Mouse (Mus musculus) left cerebral cortex, adult 18-20 months (tissue): ENCODE data around the gene Elovl2. TPM values are rescaled to one million over a fixed set of nuclear protein-coding genes. Genes with fewer than 3 reads are reported as not detected.
A peak's percentile ranks its signal among the peaks of the same experiment; 100 is the strongest.
"Not testable (repeated sequence)": the region's sequence is repeated elsewhere in the genome, so short reads cannot be mapped to it uniquely, and the experiment has no call there.

Source experiments
- DNase-seq, 2 experiments: peaks; one replicate each; pipeline ENCODE4 v3.0.0; 2021 to 2022; ENCODE audit warnings: low spot score in 2 of 2, mixed read lengths in 1 of 2
- total RNA-seq, 2 experiments: library from RNA; stranded (reverse); gene quantifications; 2 replicates each; pipeline ENCODE4 v1.2.3; 2021

The Elovl2 gene
- total RNA-seq, 2 experiments from 2014 or later = 14.6 to 15.3 TPM

DNA sequence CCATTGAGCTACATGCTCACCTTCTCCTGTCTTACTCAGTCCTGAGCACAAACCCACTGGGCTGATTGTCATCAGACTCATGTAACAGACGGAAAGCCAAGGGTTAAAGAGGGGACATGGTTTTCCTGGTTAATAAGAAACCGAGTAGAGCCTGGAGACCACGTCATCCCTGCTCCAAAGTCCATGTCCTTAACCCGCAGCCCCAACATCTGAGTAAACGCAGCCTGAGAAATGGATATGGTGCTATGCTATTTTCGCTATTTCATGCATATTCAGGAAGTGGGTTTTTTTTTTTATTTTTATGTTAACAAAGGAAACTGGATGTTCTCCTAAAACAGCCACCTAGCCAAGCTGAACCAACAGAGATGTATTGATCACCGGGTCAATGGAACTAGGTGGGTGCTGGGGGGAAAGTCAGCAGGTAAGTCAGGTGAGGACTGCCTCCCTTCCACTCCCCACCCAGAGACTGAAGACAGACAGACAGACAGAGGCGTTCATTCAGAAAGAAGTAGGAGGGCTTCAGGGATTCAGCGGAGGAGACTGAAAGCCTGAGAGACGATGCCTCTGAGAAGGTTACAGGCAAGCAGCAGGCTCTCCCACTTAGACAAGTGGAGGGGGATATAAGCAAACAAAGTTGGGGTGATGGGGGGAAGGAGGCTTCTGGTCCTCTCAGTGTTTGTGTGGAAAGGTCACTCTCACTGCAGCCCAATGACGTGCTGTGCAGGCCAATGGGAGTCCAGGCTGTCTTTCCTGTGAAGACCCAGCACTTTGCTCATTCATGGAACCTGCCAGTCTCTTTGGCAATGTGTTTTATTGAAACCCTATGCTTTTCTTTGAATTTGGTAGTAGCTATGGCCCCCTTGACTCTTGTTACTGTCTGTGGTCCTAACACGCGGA lies 15.9 kb upstream of the Elovl2 start:
- no peak for DNase-seq

DNA sequence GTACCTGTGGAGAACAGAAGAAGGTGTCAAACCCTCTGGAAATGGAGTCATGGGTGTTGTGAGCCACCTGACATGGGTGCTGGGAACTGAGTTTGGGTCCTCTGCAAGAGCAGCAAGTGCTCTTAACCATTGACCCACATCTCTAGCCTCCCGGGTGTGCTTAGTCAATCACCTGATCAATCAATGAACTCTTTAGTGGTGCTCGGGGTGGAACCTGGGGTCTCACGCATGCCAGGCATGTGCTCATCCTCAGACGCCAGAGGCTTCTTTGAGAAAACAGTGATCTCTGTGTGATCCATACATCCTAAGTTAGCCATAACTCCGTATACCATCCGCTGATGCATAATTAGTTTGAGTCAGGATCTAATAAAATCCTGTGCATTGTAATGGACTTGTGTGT lies 15.0 kb upstream of the Elovl2 start:
- DNase-seq = no peak

DNA sequence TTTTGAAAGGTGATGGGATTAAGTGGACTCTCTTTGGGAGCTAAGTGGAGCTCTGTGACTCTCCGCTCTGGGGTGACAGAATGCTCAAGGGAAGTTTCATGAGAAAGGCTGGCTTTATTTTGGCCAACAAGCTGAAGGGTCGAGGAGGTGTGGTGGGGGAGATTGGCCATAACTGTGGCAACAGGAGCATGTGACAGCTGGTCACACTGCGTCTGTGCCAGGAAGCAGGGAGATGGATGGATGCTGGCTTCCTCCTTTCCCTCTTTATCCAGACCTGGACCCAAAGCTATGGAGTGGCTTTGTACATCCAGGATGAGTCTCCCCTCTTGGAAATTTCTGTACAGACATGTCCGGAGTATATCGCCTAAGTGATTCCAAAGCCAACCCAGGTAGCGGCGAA lies 13.0 kb upstream of the Elovl2 start:
- DNase-seq = no peak

DNA sequence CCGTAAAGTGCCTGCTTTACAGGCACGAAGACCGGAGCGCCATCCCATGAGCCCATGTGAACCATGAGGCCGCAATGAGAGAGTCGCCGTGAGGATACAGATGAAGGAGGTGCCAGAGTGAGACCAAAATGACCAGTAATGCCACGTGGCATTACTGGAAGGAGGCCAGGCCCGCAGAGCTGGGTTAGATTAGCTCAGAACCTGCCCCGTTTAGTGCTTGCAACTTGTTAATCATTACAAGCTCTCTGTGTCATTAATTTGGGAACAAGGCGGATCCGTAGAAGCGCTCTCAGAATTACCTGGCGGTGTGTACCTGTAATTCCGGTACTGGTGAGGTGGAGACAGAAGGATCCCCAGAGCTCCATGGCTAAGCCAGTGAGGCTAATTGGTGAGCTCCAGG lies 12.0 kb upstream of the Elovl2 start:
- DNase-seq = no peak

DNA sequence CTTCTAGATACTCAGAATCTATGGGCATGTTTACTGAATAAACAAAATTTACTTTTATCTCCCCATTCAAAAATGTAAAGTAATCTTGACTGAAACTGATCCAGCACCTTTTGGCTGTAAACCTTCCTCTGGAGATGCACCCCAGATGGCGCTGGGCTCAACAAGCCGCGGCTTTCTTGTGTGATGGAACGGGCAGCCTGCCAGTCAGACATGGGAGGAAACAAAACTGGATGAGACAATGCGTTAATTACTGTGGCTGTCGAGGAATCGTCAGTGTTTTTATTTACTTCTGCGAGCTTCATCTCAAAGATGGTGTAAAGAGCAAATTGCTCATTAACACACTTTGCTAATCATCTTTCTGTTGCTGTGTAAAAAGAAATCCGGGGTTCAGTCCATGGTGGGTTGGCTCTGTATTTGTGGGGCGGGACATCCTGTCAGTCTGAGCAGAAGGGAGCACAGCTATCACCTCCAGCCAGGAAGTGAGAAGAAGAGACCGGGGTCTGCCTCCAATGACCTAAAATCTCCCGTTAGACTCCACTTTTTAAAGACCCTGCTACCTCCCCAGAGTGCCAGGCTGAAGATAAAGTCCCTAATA lies 11.3 kb upstream of the Elovl2 start:
- DNase-seq = peak; percentile 37 to 38

DNA sequence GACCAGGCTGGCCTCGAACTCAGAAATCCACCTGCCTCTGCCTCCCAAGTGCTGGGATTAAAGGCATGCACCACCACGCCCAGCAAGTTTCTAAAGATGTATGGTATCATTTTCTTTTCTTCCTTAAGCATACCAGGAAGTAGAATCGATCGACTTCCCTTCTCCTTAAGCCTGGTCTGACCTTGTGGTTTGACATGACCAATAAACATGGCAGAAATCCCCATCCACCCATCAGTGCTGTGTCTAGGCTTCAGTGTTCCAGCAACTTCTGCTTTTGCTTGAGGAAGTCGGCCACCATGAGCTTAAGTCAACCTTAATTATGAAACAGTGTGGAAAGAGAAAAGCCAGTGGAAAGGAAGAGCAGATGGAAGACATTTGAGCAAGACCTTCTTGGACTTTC lies 10.1 kb upstream of the Elovl2 start:
- no peak for DNase-seq

DNA sequence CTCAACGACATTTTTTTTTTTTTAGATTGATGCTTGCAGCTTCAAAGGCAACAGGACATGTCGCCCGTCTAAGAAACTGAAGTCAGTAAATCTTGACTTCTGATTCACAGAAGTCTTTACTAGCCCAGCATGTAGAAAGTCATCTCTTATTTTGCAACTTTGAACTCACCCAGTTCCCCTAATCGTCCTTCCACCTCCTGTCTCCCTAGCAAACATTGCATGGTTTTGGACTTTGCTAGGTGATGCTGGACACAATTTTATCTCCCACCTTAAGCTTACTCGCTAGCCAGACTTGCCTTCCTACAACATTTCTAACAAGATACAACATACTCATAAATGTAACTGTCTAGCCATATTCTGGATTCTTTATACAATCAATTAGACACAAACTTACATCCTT lies 7.9 kb upstream of the Elovl2 start:
- no peak for DNase-seq

DNA sequence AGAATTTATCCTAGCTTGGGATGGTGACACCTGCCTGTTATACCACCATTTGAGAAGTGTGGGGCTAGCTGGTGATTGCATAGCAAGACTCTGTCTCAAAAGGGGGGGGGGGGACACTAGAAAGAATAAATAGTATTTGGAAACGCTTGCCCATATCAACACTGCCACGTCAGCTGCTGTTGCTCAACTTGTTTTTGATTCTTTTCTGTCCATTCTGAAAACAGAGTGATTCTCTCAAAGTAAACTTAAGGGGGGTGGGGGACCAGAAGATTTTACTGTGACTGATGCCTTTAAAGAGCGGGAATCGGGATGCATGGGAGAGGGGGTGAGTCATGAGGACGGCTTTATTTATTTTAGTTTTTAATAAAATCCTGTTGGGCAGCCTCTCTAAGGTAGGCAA lies 6.3 kb upstream of the Elovl2 start:
- DNase-seq = no peak

DNA sequence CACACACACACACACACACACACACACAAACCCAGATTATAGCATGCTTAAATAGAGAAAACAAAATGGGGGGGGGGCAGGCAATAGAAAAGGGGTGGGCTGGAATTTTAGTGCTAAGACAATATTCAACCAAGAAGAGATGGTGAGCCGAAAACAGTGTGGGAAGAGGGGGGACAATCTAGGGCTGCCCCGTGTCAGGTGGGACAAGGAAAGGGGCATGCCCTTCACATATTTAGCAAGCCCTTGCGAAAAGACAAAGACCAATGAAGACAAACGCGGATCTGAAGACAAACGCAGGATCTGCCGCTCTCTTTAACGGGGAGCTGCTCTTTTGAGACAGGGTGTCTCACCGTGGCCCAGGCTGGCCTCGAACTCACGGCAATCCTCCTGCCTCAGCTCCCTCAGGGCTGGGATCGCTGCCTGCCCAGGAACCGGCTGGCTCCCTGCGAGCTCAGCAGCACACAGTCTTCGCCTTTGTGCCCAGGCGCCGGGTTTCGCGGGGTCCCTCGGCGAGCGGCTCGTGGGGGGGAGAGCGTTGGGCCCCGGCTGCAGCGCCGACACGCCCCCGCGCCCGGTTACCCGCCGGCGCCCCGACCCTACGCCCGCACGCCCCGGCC lies 410 bp downstream of the Elovl2 start:
- peak in 1 of 2 experiments; percentile 30 for DNase-seq

DNA sequence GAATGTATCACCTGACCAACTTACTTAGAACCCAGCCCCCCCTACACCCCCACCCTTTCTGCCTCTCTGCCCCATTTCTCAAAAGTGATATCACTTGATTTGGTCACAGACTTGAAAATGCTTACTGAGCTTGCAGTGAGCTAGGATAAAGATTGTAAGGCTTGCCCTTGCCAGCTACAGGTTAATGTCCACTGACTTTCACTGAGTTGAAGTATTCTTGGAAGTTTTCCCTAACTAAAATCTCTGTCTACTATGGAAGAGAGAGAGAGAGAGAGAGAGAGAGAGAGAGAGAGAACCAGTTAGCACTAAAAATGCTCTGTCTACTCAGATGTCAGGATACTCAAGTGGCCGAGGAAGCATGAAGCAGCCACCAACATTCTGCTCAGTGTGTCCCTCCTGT lies 1.1 kb downstream of the Elovl2 start:
- DNase-seq = no peak

DNA sequence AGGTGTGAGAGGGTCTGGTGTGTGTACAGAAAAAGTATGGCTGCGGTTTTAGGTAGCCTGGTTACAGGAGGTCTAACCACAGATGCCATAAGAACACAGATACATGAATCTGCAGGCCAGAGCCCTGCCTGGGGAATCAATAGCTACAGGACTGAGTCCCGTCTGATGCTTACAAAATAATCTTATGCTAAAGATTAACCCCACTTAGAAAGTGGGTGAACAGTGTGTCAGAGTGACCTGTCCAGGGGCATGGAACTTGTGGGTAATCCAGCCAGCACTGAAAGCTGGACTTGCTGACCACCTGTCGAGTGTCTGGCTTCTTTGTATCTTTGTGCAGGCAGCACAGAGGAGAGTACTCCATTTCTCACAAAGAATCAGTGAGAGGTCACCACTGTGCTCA lies 4.0 kb downstream of the Elovl2 start:
- no peak for DNase-seq

DNA sequence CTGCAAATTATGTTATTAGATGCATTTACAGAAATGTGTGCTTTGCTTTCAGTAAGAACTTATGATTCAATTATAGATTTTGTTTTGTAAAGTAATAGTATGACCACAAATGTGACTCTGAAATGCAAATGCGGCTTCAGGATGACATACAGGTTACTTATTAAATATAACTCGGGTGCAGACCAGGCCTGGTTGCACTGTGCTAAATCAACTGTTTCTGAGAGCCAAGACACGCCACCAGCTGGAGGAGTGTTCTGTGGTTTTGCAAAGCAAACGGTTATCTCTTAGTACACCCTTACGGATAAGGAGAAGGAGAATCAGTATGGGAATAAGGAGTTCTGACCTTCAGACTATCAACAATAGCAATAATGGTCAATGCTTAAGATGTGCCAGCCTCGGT lies 4.5 kb downstream of the Elovl2 start:
- DNase-seq = no peak

DNA sequence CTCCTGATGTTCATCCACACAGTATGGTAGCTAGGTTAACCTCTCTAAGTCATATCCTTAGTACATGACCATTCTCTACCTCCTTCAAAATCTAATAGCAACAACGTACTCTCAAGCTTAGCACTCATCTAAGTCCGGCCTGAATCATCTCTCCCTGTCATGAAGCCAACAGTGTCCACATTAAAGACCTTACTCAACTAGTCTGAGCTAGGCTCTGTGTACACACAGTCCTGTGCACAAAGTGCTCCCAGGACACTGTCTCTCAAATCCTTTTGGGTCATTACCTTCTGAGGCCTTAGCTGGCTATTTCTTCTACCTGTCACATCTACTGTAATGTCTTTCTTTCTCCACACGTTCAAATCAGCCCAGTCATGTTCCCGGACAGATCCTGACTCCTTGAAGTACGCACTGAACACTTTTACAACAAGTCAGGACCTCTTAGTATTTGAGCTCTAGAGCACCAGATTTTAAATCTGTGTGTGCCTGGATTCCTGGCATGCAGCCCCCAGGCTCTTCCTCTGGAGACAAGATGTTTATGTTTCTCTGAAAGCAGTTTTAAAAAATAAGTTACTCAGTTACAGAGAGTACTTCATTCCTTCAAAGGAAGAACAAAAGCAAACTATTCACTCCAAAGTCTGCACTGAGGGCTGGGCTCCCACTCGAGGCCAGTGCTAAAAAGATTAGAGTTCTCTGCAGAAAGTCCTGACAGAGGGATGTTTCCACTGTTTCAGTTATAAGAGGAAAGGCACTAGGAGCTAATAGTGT lies 7.5 kb downstream of the Elovl2 start:
- DNase-seq = no peak

DNA sequence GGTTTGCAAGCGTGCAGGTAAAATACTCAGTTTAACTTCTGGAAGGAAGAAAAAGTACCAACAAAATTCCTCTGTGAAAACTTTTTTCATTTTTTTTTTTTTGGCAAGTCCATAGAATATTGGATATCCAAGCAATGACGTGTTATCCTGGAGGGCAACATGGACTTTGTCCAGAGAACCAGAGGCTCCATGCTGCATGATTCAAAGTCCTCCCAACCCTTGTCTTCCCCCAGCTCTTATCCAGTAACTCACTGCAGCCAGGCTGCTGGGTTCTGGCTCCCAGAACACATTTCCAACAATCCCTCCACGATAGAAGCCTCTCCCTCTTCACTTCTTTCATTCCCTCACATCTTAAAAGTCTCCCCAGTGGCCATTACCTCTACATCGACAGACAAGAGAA lies 8.9 kb downstream of the Elovl2 start:
- no peak for DNase-seq

DNA sequence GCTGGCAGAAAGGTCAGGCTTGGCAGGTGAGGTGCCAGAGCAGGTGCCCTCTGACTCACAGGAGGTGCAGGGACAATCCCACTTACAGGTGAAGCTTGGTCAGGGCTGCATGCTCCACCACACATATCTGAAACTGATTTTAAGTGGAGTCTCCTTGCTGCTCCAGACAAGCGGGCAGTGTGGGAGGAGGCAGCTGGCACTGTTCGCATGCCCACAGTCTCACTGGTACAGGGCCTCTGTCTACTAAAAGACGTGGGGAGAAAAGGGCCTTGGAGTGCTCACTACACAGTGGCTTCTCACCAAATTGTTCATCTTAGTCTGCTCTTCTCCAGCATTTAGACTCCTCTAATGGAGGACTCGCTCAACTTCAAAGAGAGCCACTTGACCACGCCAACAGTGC lies 14.0 kb downstream of the Elovl2 start:
- peak; percentile 46 to 65 for DNase-seq

DNA sequence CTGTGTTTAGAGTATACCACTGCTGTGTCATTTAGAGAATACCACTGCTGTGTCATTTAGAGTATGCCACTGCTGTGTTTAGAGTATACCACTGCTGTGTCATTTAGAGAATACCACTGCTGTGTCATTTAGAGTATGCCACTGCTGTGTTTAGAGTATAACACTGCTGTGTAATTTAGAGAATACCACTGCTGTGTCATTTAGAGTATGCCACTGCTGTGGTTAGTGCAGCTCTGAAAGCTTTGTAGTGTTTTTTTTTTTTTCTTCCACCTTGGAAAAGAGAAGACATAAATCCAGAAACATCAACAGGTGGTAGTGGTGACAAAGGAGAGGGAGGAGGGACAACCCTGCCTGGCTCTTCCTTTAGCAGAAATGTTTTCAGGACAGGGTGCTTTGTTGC lies 14.6 kb downstream of the Elovl2 start:
- DNase-seq = not testable (repeated sequence)

DNA sequence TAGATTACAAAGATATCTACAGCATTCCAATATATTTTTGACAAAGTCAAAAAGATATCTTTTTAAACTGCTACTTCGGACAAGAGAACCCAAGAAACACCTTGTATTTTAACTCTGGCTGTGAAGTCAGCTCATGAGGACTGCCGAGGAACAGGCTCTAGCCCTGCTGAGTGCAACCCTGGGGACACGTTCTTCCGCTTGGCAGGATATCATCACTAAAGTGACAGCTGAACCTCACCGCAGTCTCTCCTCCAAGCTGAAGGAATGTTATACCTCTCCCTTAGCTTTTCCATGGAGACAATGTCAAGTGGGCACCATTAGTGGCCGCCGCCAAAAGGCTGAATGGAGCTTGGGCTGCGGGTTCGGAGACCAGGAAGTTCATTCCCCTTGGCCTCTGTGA lies 16.5 kb downstream of the Elovl2 start:
- no peak for DNase-seq

DNA sequence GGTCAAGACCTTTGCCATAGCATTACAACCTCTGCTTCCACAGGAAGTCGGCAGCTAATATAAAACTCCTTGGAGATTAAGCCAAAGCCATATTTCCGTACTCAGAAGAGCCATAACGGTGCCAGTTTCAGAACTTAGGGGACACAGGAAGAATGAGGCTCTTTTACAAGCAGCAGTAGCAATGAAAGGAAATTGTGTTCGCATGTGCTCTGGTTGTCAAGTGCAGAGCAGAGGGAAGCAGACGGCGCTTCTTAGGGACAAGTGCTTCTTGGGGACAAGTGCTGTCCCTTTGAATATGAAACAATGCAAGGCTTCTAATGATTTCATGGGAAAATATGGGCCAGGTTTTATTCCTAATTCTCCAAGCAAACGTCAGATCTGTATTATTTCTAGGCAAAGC lies 16.9 kb downstream of the Elovl2 start:
- no peak for DNase-seq

DNA sequence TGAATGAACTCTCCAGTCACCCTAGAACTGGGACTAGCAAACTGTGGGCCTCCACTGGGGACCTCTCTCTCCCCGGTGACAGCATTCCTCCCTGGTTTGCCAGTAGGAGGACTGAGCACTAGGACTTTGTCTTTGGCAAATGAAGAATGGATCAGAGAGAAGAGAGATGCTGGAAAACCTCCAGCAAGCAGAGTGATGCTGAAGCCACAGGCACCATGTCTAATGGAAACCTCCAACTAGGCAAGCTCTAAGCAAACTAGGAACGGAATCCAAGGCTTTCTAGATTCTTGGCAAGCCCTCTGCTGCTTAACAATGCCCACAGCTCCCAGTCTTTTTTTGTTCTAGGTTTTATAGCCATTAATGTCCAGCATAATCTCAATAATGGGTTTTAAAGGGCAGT lies 19.3 kb downstream of the Elovl2 start:
- no peak for DNase-seq

DNA sequence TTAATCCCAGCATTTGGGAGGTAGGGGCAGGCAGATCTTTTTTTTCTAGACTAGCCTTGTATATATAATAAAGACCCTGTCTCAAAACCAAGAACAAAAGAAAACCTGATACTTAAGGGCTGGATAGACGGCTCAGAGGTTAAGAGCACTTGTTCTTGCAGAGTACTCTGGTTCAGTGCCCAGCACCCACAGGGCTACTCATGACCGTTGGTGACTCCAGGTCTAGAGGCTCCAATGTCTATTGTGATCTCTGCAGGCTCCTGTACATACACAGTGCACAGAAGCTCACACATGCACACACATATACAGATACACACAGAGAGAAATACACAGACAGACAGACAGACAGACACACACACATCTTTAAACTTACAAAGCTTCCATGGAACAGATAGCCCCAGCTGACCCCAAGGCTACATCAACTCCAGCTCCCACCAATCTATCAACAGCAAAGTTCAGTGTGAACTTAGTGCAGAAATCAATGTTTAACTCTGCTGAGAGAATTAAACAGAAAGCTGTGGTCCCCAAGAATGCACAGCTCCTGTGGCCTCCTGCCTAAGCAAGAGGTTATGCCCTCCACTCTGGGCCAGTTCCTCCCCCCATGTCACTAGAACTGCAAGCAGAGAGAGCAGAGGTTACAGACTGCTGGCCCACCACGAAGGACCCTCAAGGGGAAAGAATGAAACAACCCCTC lies 24.4 kb downstream of the Elovl2 start:
- no peak for DNase-seq

DNA sequence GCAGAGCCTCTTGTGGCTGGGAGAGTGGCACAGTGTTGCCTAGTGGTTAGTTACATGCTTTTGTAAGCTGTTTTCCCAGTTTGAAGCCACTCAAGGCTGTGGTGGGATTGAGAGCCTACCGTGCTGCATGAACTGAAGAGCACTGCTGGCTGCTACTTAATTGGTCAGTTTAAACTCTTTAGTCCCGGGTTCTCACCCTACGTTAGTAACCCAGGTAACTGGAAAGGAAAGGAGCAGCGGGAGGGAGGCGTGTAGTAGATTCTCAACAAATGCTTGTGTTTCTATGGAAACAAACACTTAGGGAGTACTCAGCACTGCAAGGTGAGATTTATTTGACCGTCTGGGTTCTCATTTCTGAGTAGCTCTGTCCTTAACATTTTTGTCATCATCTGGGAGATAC lies 32.3 kb downstream of the Elovl2 start:
- DNase-seq = no peak
